Mouse (Mus musculus): ENCODE measurements around the gene Foxa2.

The Foxa2 gene

GRCm38 (mm10) chr2:148048484-148049129 is 1.8 kb upstream of the Foxa2 start:
- TF ChIP-seq POU5F1 (IDR thresholded peaks at IDR 0.05; ENCODE audit: borderline replicate concordance, low read length) = no peak
- peak; percentile 70 for TF ChIP-seq CTCF (conservative IDR thresholded peaks at IDR 0.05; ENCODE audit: low read length)
- Histone ChIP-seq H3K36me3 (ENCODE audit: insufficient read depth, low read length) (no peaks in the 10 kb centered on the region), H3K9me3 (ENCODE audit: low read length) (peaks cover 20% of the 10 kb centered on the region), H3K4me3 (replicated peaks; ENCODE audit: low read length) (peak overlapping the region; percentile 70), H3K27me3 (ENCODE audit: insufficient read depth, low read length) (peaks cover 77% of the 10 kb centered on the region), H3K4me1 (replicated peaks; ENCODE audit: low read depth, low read length) (peaks cover 51% of the 10 kb centered on the region)

- H3K36me3 ChIP-seq (ENCODE audit: insufficient read depth, low read length) = no peaks in the 10 kb centered on the region
- peaks cover 87% of the 10 kb centered on the region for H3K27me3 ChIP-seq (ENCODE audit: insufficient read depth, low read length)
- H3K4me1 ChIP-seq (replicated peaks; ENCODE audit: low read depth, low read length) = peaks cover 42% of the 10 kb centered on the region
- no peak overlapping the region for H3K4me3 ChIP-seq (replicated peaks; ENCODE audit: low read length)
- H3K9me3 ChIP-seq (ENCODE audit: low read length) = peaks cover 18% of the 10 kb centered on the region
- no peak for TF ChIP-seq NANOG (IDR thresholded peaks at IDR 0.05; ENCODE audit: borderline replicate concordance, low read length)
- no peak for TF ChIP-seq CTCF (conservative IDR thresholded peaks at IDR 0.05; ENCODE audit: low read length)
- no peak for TF ChIP-seq POU5F1 (IDR thresholded peaks at IDR 0.05; ENCODE audit: borderline replicate concordance, low read length)
These were observed 842 bp upstream of the Foxa2 start for GRCm38 (mm10) chr2:148047611-148048010.

GRCm38 (mm10) chr2:148045937-148046798 is 601 bp downstream of the Foxa2 start:
- Histone ChIP-seq H3K4me3 (replicated peaks; ENCODE audit: low read length) (peak overlapping the region; percentile 71), H3K27me3 (ENCODE audit: insufficient read depth, low read length) (peaks cover 92% of the 10 kb centered on the region), H3K36me3 (ENCODE audit: insufficient read depth, low read length) (no peaks in the 10 kb centered on the region), H3K4me1 (replicated peaks; ENCODE audit: low read depth, low read length) (peaks cover 44% of the 10 kb centered on the region), H3K9me3 (ENCODE audit: low read length) (peaks cover 5% of the 10 kb centered on the region; the same call in 1 of the 2 replicates)
- TF ChIP-seq NANOG (IDR thresholded peaks at IDR 0.05; ENCODE audit: borderline replicate concordance, low read length) (no peak), CTCF (conservative IDR thresholded peaks at IDR 0.05; ENCODE audit: low read length) (no peak), POU5F1 (IDR thresholded peaks at IDR 0.05; ENCODE audit: borderline replicate concordance, low read length) (no peak)

GRCm38 (mm10) chr2:148045543-148045936 is 1.2 kb downstream of the Foxa2 start:
- Histone ChIP-seq H3K4me1 (replicated peaks; ENCODE audit: low read depth, low read length) (peaks cover 50% of the 10 kb centered on the region), H3K9me3 (ENCODE audit: low read length) (no peaks in the 10 kb centered on the region), H3K36me3 (ENCODE audit: insufficient read depth, low read length) (no peaks in the 10 kb centered on the region), H3K4me3 (replicated peaks; ENCODE audit: low read length) (peak overlapping the region; percentile 41; the same call in 1 of the 2 replicates), H3K27me3 (ENCODE audit: insufficient read depth, low read length) (peaks cover 93% of the 10 kb centered on the region)
- TF ChIP-seq NANOG (IDR thresholded peaks at IDR 0.05; ENCODE audit: borderline replicate concordance, low read length) (no peak), POU5F1 (IDR thresholded peaks at IDR 0.05; ENCODE audit: borderline replicate concordance, low read length) (no peak), CTCF (conservative IDR thresholded peaks at IDR 0.05; ENCODE audit: low read length) (no peak)

GRCm38 (mm10) chr2:148044877-148045539 is 1.8 kb downstream of the Foxa2 start:
- Histone ChIP-seq H3K9me3 (ENCODE audit: low read length) (no peaks in the 10 kb centered on the region), H3K36me3 (ENCODE audit: insufficient read depth, low read length) (no peaks in the 10 kb centered on the region)
- TF ChIP-seq POU5F1 (IDR thresholded peaks at IDR 0.05; ENCODE audit: borderline replicate concordance, low read length) (no peak), NANOG (IDR thresholded peaks at IDR 0.05; ENCODE audit: borderline replicate concordance, low read length) (no peak), CTCF (conservative IDR thresholded peaks at IDR 0.05; ENCODE audit: low read length) (no peak)

GRCm38 (mm10) chr2:148043976-148044876 is 2.5 kb downstream of the Foxa2 start:
- TF ChIP-seq CTCF (conservative IDR thresholded peaks at IDR 0.05; ENCODE audit: low read length) (no peak), POU5F1 (IDR thresholded peaks at IDR 0.05; ENCODE audit: borderline replicate concordance, low read length) (no peak), NANOG (IDR thresholded peaks at IDR 0.05; ENCODE audit: borderline replicate concordance, low read length) (no peak)
- no peaks in the 10 kb centered on the region for H3K36me3 ChIP-seq (ENCODE audit: insufficient read depth, low read length)
- peaks cover 95% of the 10 kb centered on the region for H3K27me3 ChIP-seq (ENCODE audit: insufficient read depth, low read length)
- H3K4me3 ChIP-seq (replicated peaks; ENCODE audit: low read length) = peak overlapping the region; percentile 52
- H3K9me3 ChIP-seq (ENCODE audit: low read length) = no peaks in the 10 kb centered on the region
- H3K4me1 ChIP-seq (replicated peaks; ENCODE audit: low read depth, low read length) = peaks cover 62% of the 10 kb centered on the region

More at GRCm38 (mm10) chr2:148044877-148045539, 1.8 kb downstream of the Foxa2 start:
- peaks cover 55% of the 10 kb centered on the region for H3K4me1 ChIP-seq (replicated peaks; ENCODE audit: low read depth, low read length)
- peaks cover 95% of the 10 kb centered on the region for H3K27me3 ChIP-seq (ENCODE audit: insufficient read depth, low read length)
- peak overlapping the region; percentile 52 for H3K4me3 ChIP-seq (replicated peaks; ENCODE audit: low read length)

GRCm38 (mm10) chr2:148043271-148043975 is 3.3 kb downstream of the Foxa2 start:
- Histone ChIP-seq H3K36me3 (ENCODE audit: insufficient read depth, low read length) (no peaks in the 10 kb centered on the region), H3K4me1 (replicated peaks; ENCODE audit: low read depth, low read length) (peaks cover 63% of the 10 kb centered on the region), H3K27me3 (ENCODE audit: insufficient read depth, low read length) (peaks cover 95% of the 10 kb centered on the region), H3K9me3 (ENCODE audit: low read length) (no peaks in the 10 kb centered on the region), H3K4me3 (replicated peaks; ENCODE audit: low read length) (peak overlapping the region; percentile 52)
- TF ChIP-seq NANOG (IDR thresholded peaks at IDR 0.05; ENCODE audit: borderline replicate concordance, low read length) = no peak
- TF ChIP-seq CTCF (conservative IDR thresholded peaks at IDR 0.05; ENCODE audit: low read length) = no peak
- TF ChIP-seq POU5F1 (IDR thresholded peaks at IDR 0.05; ENCODE audit: borderline replicate concordance, low read length) = no peak

All from E14TG2a.4 (cell line).